Mouse (Mus musculus): ENCODE measurements around the gene Lyst.

DNA sequence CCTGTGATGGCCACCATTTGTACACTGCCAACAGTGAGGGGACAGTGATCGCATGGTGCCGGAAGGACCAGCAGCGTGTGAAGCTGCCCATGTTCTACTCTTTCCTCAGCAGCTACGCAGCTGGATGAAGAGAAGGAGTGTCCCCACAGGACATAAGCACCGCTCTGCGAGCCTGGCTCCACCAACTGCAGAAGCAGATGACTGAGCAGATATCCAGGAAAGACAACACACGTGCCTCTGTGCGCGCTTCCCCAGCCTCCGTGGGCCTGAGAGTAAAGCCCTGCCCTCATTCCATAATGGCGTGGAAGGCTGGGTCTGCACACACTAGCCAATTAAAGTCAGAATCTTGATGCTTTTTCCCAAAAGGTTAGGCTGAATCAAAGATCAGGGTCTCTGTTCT is 186.9 kb downstream of the Lyst start:
- no peak for TF ChIP-seq USF1 (IDR thresholded peaks at IDR 0.05; ENCODE audit: low read depth)
- TF ChIP-seq CEBPB (IDR thresholded peaks at IDR 0.05; ENCODE audit: low read depth): no peak
- TF ChIP-seq CTCF (IDR thresholded peaks at IDR 0.05; ENCODE audit: control insufficient read depth, insufficient read depth, insufficient read length): no peak

Measured in C2C12 (cell line).